Mouse (Mus musculus) urinary bladder, adult 2 months (tissue): ENCODE data around the gene Hspa12b. TPM values are rescaled to one million over a fixed set of nuclear protein-coding genes. Genes with fewer than 3 reads are reported as not detected.
"Not testable (repeated sequence)": the region's sequence is repeated elsewhere in the genome, so short reads cannot be mapped to it uniquely, and the experiment has no call there.

Experiments used
- DNase-seq: peaks from one replicate; pipeline ENCODE4 v3.0.0; 2022; ENCODE audit warnings: low spot score
- polyA plus RNA-seq: library from polyadenylated mRNA; depleted of rRNA; stranded (reverse); fragments of >200 nt; gene quantifications from 2 replicates; pipeline ENCODE4 v1.2.3, GENCODE M21; 2012; rRNA removed

Gene Hspa12b
- 33.1 and 34.8 TPM in 2 replicates for polyA plus RNA-seq

DNA sequence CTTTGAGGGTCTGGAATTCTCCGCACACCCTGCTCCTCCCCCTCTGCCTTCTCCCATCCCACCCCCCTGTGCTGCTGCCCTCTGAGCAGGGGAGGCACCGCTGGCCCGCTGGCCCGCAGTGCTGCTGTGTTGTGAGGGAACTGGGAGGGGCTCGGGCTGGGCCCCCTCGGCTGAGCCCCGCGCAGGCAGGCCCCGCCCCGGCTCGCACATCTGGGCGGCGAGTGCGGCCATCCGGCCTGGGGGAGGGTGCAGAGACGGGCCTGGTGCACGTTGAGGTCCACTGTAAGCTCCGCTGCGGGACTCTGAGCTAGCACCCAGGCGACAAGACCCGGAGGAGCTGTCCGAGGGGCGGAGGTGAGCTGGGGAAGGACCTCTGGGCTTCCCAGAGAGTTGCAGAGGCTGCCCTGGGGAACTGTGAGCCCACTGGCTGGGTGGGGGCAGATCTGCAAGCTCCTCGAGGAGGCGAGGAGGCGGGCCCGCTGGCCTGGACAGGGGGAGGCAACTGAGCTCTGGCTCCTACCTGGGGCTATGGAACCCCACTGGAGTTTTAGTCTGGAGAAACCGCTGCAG, at the start of gene Hspa12b:
Gene Hspa12b (plus strand): TSS at position 120 of the 570 bp plus-strand sequence.
- no peak for DNase-seq

DNA sequence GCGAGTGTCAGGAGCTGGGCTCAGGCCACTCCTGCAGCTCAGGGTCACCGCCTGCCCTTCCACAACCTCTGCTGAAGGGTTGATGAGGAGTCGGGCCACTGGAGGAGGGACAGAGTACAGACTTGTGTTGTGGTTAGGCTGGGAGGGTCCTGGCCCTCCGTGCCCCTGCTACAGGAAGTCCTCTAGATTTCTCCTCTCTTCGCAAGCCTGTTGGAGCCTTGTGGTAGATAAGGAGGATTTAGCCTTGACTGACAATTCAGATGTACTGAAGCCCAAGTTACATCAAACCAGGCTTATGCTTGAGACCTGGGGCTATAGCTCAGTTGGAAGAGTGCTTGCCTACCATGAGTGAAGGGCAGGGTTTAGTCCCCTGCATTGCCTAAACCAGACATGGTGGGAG, 46.6 kb upstream of the Hspa12b start:
- no peak for DNase-seq

DNA sequence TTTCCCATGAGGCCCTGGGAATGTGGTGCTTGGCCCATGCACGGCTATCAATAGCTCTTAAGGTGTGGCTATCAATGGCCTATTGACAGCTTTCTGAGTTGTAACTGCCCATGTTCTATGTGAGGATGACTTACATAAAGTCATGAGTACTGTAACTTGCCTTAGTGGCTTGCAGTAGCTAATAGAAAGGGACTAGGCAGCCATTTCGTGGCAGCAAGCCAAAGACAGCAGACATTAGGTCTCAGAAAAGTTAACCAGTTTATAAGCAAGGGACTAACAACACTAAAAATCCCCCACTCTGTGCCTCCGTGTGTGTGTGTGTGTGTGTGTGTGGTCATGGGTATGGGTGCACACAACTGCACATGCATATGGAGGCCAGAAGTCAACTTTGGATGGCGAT, 42.9 kb upstream of the Hspa12b start:
- no peak for DNase-seq

DNA sequence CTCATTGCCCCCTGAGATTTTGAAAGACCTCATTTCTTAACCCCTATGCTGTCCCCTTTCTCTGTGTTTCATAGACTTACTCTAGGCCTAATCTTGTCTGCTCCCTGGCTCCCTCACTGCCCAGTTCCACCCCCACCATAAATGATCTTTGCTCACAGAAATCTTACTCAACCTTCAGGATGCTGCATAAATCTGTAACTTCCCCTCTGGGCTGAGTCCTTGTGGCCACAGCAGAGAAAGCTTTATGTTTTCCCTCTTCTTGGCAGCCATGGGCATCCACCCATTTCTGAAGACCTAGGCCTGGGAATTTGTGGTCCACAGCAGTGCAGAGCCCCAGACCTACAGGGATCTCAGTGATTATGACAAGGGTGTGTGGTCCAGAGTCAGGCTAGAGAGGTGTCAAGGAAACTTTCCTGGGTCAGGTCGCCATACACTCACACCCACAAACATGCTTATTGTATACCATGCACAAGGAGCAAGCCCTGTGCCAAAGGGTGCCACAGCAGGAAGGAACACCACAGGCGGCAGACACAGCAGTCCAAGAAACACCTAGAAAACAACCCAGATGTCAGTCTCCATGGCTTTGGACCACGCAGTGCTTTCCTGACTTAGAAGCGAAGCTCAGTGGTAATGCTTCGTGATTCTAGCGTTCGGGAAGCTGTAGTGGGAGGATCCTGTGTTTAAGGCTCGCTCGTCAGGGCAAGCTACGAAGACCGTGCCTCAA, 40.3 kb upstream of the Hspa12b start, which contains the start of gene Siglec1:
Gene Siglec1 (minus strand): TSS at position 99 of the 724 bp plus-strand sequence.
- DNase-seq: no peak

DNA sequence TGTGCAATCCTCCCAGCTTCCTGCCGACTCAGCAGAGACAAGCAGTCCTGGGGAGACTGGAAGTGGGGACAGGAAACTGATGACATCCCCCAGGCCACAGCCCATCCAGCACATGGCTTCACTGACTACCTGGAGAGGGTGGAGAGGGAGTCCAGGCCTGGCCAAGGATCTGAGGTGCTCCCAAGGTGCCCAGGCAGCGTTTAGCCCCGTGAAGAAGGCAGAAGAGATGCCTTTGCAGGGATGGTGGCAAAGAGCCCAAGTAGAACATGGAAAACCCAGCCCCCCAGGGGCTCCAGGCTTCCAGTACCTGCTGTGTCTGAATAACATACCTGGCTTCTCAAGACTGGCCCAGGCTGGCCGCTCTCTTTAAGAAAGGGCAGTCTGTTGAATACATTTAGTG, 38.5 kb upstream of the Hspa12b start:
- DNase-seq: no peak

DNA sequence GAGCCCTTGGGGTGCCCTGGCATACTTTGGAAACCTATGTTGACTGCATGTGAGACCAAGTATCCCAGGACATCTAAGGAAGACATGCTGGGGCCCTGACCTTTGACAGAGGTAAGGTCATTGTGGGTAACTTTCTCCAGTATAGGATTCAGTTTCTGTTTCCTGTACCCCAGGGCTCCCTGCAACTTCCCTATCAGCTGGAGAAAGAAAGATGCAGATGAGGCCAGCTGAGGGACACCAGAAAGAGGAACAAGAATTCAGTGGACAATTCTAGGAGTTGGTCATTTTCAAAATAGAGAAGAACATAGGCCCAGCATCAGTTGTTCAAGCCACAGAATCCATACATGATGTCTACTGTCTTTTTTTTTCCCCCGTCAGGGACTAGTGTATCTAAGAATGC, 37.4 kb upstream of the Hspa12b start:
- DNase-seq: peak; percentile 8

DNA sequence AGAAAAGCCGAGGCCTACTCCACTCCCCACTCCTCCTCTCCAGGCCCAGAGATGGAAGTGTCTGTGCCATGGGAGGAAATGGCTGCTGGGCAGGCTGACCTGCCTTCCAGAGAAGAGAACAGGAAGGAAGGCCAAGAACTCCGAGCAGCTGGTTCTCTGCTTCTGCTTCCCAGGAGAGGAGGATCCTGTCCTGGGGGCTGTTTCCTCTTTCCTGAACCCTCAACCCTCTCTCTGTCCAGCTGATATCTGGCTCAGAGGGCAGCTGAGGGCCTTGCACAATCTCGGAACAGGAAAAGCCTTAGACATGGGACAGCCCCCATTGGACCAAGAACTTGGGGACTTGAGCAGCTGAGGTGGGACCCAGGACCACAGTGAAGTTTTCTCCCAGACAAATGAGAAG, 36.2 kb upstream of the Hspa12b start:
- DNase-seq: no peak

DNA sequence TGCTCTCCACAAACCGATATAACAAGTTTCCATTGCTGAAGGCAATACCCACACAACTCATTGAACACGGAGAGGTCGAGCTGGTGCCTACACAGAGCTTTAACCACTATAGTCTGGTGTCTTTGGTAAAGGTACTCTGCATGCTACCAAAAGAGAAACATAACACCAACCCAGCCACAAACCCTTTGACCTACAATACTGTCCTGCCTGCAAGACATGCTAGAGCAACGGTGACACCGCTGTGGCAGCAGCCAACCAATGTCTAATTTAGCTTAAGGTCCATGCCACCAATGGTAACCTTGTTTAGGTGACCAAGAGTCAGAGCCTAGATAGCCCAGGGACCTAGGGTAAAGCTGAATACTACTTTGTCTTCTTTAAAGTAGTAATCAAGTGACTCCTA, 33.5 kb upstream of the Hspa12b start:
- DNase-seq: no peak

DNA sequence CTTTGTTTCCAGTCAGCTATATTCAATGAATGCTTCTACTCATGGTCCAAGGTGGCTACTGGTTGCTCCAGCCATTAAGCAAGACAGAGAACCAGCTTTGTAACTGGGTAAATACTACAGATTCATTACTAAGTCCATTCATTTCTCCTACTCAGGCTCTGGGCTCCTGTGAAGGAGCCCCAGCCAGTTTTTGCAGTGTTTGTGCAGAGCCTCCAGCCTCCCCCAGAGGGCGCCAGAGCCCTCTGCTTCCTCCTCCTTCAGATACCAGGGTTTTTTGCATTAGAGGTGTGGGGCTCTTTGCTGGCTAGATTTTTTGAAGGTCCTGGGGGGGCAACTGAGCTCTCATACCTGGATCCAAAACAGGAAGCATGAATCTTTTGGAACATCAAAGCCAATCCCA, 32.3 kb upstream of the Hspa12b start:
- peak; percentile 59 for DNase-seq

DNA sequence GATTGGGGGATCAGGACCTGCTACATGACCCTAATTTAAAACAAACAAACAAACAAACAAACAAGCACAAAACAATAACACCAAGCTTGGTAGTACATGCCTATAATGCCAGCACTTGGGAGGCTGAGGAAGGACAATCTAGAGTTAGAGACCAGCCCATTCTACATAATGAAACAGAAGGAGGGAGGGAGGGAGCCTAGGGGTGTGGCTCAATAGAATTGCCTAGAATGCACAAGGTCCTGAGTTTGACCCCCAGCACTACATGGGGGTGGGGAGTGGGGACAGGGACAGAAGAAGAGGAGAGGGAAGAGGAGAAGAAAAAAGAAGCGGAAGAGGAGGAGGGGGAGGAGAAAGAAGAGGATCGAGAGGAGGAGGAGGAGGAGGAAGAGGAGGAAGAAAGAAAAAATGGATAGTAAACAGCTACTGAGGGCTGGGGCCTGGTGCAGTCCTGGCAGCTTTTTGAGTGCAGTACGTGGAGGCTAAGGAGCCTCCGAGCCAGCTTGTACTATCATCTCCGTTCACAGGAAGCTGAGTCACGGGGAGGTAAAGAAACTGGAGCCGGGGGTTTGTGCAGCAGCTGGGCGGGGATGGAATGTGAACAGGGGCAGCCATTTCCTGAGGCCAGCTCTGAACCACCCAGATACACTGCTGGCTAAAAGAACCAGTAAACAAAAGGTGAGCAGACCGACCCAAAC, 30.8 kb upstream of the Hspa12b start:
- no peak for DNase-seq

DNA sequence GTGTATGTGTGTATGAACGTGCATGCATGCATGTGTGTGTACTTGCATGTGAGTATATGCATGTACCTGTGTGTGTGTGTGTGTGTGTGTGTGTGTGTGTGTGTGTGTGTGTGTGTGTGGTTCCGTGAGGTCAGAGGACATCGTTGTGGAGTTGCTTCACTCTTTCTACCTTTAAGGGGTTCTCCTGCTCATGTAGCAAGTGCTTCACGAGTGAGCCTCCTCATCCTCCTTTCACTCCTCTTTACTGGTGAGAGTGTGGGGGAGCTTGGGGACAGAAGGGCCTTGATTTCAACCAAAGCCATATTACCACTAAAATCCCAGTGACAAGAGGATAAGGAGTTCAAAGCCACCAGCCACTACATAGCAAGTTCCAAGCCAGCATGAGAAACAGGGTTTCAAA, 30.0 kb upstream of the Hspa12b start:
- no peak for DNase-seq

DNA sequence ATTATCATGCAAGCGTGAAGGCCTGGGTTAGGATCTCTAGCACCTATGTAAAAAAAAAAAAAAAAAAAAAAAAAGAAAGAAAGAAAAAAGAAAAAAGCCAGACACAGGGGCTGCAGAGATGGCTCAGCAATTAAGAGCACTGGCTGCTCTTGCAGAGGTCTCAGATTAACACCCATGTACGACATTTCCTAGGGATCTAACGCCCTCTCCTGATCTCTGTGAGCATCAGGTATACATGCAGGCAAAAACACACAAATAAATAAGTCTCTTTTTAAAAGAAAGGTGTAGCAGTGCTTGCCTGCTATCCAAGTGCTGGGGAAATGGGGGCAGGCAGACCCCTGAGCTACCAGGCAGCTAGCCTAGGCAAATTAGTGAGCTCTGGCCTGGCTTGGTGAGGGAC, 25.6 kb upstream of the Hspa12b start:
- no peak for DNase-seq

DNA sequence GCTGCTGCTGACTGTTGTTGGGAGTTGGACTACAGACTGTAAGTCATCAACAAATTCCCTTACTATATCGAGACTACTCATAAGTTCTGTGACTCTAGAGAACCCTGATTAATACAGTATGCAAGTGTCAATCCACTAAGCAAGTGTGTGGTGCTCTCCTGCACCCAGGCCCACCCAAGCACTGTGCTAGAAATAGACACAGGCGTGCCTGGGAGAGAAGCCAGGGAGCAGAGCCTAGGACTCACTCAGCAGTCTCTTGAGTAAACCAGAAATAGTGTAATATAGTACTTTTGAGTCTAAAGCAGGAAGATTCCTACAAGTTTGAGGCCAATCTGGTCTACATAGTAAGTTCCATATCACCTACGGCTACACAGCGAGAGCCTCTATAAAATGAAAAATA, 23.1 kb upstream of the Hspa12b start:
- DNase-seq: no peak

DNA sequence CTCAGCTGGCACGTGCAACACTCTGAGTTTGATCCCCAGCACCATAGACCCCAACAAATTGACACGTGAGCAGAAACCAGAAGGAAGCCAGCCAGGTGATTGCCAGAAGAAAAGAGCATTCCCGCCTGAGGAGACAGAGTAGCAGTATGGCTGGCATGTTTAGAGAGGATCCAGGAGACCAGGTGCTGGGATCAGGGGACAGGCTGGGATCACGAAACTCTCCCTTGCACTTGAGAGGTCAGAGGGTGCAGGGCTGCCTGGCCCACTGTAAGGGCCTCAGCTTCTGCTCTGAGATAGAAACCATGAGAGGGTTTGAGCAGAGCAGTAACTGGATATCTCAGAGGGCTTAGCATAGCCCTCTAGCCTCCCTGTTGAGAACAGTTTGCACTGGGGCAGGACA, 22.0 kb upstream of the Hspa12b start:
- not testable (repeated sequence) for DNase-seq

DNA sequence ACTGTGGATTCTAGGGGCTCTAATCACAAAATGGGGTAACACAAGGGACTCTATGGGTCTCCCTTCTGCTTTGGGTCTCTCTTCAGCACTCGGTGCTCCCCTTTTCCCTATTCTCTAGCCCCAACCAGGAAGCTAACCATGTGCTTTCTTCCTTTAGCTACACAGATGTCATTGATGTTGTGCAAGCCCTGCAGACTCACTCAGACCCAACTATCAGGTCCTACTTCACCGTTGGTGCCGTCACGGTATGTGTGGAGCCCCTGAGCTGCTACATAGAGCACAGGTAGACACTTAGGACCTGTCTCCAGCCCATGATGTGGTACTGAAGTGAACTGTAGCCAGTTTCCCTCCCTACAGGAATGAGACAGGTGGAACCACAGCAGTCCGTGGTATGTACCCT, 21.1 kb upstream of the Hspa12b start:
- no peak for DNase-seq

DNA sequence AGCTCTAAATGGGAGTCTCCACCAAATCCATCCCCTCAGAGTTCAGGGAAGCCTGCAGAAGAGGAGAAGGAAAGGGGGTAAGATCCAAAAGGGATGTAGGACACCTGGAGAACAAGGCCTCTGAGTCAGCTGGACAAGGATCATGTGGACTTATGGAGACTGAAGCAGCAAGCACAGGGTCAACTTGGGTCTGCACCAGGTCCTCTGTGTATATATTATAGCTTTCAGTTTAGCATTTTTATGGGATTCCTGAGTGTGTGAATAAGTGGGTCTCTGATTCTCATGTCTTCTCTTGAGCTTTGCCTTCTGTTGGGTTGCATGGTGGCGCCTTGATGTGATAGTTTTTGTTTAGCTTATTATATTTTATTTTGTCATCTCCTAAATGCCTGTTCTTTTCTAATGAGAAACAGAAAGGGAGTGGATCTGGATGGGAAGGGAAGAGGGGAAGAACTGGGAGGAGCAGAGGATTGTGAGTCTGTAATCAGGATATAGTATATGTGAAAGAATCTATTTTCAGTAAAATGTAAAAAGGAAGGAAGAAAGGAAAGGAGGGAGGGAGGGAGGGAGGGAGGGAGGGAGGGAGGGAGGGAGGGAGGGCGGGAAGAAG, 8.0 kb upstream of the Hspa12b start:
- DNase-seq: no peak

DNA sequence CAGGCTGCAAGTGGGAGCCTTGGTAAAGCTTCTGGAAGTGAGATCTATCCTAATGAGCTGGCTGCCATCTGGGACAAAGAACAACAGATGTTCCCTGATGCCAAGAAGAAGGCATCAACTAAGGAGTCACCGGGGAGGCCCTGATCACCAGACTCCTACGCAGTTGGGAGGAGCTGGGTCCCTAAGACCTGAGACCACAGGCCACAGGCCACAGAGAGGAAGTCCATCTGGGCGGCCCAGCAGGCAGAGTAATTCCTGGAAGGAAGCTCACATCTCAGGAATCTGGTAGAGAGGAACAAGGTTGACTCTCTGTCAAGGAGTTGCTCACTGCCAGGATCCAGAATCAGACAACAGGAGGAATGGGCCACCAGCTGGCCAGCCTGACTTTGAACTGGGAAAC, 2.9 kb upstream of the Hspa12b start:
- no peak for DNase-seq

DNA sequence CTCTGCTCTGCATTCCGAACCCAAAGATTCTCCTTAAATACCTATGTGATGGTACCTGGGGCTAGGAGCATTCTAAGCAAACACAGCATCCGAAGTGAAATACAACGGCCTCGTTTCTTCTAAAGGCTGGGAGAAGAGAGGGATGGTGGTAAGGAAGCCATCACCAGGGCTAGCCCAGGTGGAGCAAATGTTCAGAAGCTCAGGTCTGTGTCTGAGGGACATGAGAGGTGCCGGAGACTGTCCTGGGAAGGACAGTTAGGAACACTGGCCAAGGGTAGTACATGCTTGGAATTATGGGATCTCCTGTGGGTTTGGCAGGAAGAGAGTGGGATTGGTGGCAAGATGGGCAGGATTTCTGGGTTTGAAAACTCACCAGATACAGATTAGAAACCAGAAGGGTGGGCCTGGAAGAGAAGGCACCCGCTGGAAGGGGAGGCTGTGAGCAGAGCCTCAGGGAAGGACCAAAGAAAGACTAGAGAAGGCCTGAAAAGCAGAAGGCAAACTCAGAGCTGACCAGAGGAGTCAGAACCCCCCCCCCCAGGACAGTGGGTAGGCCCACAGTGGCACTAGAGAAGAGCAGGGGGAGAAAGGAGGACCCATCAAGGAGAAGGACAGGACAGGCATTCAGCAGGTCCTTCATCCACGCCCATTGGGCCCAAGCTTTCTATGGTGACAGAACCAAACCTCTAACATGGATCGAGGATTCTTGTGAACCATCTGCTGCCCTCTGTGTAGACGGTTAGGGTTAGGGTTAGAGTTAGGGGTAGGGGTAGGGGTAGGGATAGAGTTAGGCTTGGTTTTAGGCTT, 1.7 kb upstream of the Hspa12b start:
- no peak for DNase-seq

DNA sequence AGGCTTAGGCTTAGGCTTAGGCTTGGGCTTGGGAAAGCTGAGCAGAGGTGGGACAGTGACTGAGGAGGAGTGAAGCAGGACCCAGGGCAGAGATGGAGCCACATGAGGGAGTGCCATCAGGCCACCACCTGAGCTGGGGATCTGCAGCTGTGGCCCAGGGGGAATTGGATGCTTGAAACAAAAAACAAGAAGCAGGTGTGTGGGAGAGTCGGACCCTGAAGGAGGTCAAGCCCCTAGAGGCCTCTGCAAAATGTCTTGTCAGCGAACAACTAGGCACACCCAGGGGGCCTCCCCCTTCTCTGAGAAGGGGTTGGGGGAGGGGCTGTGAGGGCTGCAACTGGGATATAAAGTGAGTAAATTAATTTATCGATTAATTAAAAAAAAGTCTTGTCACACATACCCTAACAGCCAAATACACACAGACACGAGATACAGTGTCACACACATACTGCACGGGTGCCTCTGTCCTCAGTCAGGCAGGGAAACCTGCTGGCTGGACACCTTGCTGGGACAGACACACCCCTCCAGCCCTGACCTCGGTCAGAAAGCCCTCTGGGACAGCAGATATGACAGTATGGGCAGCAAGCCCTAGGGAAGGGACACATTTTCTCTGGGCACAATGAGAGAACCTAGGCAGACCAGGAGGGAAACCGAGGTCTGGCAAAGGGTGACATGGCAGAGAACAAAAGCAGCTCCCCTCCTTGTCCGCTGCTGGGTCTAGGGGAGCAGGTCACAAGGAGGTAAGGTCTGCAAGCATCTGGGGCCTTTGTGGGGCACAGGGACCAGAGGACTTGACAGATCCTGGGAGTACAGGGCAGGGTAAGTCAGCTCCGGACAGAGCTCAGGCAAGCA, 890 bp upstream of the Hspa12b start:
- no peak for DNase-seq

DNA sequence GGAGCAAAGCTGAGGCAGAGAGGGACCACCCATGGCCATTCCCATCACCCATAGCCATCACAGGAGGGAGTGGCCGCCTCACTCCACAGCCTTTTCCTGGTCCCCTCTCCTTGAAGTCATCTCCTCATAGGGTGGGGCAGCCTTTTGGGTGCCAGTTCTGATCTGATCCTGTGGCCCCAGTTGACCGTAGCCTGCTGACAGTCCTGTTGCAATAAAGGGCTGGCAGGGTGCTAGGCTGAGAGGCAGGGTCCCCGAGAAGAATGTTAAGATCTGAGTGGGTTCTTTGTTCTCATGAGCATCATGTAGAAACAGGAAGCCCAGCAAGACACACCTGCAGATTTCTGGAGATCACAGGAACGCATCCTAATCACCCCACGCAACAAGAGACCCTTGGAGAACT, 1.1 kb downstream of the Hspa12b start:
- DNase-seq: no peak

DNA sequence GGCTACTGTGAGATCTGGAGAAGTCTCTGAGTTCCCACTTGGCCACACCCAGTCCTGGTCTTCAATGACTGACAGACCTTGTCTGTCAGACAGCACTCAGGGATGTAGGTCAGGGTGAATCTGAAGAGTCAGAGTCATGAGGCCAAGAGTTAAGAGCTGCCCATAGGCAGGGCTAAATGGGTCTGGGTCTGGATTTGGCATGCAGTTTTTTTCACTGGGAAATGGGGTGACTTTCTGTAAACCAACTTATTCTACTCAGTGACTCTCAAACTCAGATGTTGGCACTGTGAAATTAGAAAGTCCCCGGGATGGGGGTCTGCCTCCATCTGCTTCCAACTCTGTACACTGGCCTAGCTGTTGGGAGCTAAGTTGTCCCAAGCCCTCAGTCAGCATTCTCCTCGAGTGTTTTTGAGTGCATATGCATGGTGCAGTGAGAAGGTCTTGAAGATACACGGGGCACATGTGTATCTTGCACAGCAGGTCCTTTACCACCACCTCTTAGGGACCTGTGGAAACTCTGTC, 1.6 kb downstream of the Hspa12b start:
- no peak for DNase-seq
